Mouse (Mus musculus) kidney, adult 9 months (tissue): Measurements from ENCODE around the gene Nxf1.
"Not testable (repeated sequence)": the region's sequence is repeated elsewhere in the genome, so short reads cannot be mapped to it uniquely, and the experiment has no call there.

ENCODE experiments used
- DNase-seq: peaks from one replicate; pipeline ENCODE4 v3.0.0; 2022

Gene Nxf1

DNA sequence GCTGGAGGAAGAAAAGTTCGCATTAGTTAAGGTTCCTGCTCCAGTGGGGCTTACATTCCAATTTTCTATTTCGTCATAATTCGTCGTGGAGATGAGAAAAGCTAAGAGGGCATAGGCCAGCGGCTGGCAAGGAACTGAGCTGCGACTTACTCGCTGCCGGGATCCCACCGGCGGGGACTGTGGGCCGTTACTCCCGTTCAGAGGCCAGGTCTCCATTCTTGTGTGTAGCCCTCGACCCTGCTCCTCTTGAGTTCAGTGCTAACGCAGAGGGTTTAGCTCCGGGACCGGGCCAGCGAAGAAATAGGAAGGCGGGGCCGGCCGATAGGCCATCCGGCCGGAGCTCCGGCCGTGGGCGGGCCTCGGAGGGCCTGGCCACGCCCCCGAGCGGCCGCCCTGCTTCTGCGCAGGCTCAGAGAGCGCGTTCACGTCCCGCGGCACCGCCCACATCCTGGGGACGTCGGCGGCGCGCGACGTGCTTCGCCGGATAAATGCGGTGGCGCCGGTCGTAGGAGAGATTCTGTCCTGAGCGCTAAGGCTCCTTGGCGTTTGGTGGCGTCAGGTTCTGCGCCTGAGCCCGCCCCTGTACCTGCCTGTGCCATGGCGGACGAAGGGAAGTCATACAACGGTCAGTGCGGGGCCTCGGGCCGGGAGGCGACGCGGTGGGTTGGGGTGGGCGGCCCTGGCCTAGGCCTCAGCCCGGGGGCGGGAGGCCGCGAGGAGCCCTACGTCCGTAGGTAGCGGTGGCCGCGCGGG, at the start of gene Nxf1:
Nxf1 (plus strand) TSS at position 439 of the 753 bp plus-strand sequence.
- DNase-seq = peak; percentile 92

DNA sequence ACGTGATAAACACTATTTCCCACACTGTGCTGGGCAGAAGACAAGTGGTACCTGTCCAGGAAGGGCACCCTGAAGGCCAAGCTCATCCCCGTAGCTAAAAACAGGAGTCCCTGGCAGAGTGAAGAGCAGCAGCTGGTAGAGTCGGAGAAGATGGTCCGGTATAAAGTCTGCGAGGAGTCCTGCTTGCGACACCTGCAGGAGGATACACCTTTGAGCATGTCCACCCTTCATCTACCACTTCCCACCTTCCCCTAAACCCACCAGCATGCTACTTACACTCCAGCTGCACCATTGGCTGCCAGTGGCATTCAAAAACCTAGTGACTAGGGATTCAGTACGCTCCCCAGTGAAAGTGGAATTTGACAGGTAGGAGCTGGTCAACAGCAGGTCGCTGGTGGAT, 47.9 kb upstream of the Nxf1 start:
- DNase-seq = no peak

- no peak for DNase-seq
Measured at GRCm38 (mm10) chr19:8710057-8710456, 46.8 kb upstream of the Nxf1 start.

DNA sequence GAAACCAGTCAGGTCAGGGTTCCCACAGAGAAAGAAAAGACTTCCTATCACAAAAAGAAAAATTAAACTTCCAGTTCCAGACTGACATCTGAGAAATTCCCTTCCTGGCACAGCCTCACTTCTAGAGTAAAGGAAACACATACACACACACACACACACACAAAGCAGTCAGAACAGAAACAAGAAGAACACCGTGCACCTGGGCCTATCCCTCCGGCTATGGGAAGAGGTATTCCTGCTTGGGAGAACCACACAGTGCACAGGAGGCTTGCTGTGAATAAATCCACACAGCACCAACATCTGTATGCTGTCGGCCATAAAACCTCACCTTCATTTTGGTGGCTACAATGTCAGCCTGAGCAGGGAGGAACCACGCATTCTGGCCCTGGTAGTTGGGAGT, 45.4 kb upstream of the Nxf1 start:
- DNase-seq = peak; percentile 28

- no peak for DNase-seq
Measured at GRCm38 (mm10) chr19:8711949-8712869, 44.7 kb upstream of the Nxf1 start.

GRCm38 (mm10) chr19:8712870-8713305, 44.0 kb upstream of the Nxf1 start:
- peak; percentile 90 for DNase-seq

DNA sequence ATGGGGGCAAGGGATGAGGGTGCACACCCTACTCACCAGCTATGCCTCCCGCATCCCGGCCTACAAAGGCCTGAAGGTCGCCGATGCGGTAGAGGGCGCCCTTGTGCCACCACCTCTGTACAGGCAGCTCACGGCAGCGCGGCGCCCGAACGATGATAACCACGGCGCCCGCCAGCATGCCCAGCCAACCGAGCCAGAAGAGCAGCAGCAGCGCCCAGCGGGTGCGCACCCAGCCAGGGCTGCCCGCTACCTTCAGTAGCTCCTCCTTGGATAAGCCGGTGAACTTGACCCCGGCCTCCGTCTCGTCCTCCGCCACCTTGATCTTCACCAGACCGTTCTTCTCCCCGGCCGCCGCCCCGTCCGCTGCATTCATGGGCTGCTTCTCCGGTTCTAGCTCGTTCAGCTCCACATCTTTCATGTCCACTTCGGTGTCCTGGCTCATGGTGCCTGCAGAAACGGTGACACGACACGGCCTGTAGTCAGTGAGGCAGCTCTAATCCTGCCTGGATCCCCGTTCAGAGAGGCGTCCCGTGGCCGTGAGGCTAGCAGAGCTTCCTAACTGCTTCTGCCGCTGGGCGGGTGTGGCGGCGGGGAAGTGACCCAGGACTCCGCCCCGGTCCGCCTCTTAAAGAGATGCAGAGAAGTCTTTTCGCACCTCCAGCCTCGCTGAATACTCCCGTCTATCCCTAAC, 43.4 kb upstream of the Nxf1 start:
- DNase-seq = peak; percentile 96

DNA sequence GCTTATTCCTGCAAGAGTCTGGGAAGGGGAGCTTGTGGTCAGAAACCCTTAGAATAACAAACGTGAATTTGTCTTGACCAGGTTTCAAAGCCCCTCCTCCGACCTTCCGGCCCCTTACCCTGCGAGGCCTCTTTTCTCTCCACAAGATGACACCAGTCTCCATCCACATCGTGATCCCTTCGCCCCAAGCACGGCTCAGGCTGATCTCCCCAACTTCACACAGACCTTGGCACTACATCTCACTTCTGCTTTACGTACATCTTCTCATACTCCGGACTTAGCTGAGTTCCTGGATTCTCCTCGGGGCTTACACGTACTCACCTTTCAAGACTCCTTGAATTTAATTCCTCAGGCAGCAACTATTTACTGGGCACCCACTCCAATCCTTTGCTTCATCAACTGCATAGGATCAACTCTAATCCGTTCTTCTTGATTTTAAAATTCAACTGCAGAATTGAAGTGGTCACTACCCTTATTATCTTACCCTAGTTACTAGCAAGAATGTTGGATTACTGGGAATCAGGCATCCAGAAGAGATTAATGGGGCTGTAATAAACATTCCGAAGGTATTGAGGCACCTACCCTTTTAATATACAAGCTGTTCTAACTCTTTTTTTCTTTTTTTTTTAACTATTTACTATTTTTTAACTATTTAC, 42.7 kb upstream of the Nxf1 start:
- no peak for DNase-seq

- no peak for DNase-seq
Measured at GRCm38 (mm10) chr19:8714653-8715481, 42.0 kb upstream of the Nxf1 start.

GRCm38 (mm10) chr19:8715868-8716766, 40.8 kb upstream of the Nxf1 start:
- no peak for DNase-seq

DNA sequence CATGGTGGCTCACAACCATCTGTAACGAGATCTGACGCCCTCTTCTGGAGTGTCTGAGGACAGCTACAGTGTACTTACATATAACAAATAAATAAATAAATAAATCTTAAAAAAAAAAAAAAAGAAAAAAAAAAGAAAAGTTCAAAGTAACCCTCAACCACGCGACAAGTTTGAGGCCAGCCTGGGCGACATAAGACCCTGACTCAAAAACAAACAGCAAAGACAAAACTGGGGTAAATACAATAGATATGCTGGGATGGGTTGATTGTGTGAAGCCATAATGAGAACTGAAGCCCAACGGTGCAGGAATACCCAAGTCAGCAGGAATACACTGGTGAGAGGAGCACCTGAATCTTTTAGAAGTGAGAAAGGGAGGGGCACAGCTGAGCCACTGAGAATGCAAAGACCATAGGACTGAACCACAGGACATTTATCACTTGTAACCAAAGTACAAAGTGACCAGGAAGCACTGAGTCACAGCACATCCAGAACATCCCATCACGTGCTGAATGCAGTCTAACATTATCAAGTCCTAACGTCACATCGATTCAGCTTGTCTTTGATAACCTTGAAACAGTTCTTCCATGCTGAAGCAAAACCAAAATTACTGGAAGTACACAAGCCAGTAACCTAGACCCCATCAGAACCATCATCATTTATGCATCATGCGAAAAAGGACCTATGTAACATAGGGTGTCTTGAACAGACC, 40.0 kb upstream of the Nxf1 start:
- no peak for DNase-seq

DNA sequence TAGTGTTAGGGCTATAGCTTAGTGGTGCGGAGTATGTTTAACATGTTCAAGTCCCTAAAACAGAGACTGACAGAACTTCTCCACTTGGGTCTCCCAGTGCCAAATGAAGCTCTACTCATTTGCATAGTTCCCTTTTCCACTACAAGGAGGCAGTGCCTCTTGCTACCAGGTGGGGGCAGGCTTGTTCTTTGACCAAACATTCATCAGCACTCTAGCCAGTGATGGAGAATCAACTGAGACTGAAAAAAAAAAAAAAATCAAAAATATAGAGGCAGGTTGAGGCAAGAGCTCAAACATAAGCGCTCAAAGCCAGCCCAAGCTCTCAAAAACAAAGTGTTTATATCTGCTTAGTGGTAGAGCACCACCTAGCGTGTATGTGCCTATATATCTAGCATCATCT, 38.5 kb upstream of the Nxf1 start:
- peak; percentile 75 for DNase-seq

- not testable (repeated sequence) for DNase-seq
Measured at GRCm38 (mm10) chr19:8719037-8719436, 37.8 kb upstream of the Nxf1 start.

GRCm38 (mm10) chr19:8721378-8721777, 35.5 kb upstream of the Nxf1 start:
- DNase-seq = no peak

- DNase-seq = no peak
Measured at GRCm38 (mm10) chr19:8722021-8722420, 34.9 kb upstream of the Nxf1 start.

DNA sequence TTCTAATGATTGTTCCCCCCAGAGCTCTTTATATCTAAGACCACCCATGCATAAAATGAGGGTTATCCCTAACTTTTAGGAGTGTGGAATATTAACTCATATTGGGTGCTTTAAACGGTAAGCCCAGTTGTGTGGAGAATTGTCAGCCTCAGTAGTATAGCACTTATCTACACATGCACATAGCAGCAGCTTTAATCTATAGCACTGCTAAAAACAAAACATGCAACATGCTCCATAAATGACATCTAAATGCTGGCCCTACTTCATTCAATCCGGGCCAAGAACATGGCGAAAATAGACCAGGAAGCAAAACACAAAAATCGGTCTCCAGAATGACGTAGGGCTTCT, 34.3 kb upstream of the Nxf1 start:
- no peak for DNase-seq

DNA sequence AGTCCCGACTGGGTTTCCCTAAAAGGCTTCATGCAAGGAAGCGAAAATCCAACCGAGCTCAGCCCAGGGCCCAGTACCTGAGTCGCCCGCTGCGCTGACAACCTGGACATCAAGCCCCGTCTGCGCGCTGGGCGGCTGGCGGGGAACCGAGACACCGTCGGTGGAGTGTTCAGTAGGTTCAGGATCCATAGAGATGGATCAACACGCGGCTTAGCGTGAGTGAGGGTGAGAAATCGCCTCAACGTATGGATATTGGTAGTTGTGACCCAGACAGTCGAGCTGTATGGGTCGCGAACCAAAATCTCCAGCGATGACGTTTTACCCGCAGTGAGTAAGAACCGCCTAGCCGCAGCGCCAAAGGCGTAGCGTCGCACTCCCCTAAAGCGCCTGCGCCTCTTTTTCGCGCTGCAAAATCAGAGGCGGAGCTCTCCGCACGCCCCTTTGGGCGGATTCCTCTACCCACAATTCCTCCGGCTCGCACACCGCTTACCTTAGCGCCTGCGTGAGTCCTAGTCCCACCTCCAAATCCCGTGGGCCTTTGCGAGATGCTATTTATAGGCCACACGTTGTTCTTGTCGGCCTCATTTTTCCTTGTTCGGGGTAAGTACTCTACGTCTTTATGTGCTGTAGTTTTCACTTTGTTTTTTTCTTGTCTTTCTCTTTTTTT, 33.8 kb upstream of the Nxf1 start, which contains the start of gene Slc3a2:
Slc3a2 (minus strand) TSS at position 463 of the 667 bp plus-strand sequence.
- DNase-seq = peak; percentile 98

DNA sequence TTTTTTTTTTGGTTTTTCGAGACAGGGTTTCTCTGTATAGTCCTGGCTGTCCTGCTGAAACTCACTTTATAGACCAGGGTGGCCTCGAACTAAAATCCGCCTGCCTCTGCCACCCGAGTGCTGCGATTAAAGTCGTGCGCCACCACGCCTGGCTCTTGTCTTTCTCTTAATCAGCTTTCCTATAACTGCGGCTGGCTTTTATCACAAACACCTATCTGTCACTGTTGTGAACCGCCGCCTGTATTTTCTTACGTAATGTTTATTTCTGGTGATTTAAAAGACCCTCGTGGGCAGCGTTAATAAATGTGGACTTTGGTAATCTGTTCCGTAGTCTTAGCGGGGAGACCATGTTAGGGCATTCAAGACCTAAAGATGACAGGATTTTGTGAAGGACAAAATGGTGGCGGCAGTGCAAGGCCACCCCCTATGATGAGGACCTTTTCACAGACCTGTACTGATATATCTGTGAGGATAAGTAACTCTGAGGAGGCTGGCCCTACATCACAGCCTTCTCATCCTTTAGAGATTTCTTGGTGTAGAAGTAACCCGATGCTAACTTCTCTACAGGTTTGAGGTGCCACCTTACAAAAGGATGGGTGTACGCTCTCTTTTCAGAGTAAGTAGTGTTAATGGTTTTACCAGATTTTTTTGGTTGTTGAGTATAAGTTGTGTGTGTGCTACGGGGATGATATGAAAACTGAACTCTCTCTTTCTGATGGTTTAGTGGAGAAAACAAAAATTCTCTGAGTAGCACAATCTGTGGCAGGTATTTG, 33.1 kb upstream of the Nxf1 start:
- no peak for DNase-seq

DNA sequence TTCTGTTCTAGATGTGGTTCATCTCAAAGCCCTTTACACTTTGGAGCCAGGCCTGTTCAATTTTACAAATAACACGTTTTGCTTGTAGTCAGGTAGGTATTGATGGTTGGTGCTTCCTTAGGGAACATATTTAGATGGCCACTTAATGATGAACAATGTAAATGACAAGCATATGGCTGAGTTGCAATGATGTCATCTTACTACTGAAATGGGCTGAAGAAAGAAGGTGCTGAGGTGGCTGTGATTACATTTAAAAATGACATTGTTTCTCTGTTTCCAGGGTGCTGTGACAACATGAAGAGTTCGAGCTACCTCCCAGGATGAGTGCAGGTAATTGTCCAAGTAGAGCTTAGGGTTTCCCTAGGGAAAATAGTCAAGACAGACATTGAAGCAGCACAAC, 32.5 kb upstream of the Nxf1 start:
- no peak for DNase-seq
